Mouse (Mus musculus) right cerebral cortex, postnatal 4 days (tissue): ENCODE data around the gene Ubash3a.

Experiments
- DNase-seq: peaks from one replicate; pipeline ENCODE4 v3.0.0-alpha.2; 2022

Gene Ubash3a

DNA sequence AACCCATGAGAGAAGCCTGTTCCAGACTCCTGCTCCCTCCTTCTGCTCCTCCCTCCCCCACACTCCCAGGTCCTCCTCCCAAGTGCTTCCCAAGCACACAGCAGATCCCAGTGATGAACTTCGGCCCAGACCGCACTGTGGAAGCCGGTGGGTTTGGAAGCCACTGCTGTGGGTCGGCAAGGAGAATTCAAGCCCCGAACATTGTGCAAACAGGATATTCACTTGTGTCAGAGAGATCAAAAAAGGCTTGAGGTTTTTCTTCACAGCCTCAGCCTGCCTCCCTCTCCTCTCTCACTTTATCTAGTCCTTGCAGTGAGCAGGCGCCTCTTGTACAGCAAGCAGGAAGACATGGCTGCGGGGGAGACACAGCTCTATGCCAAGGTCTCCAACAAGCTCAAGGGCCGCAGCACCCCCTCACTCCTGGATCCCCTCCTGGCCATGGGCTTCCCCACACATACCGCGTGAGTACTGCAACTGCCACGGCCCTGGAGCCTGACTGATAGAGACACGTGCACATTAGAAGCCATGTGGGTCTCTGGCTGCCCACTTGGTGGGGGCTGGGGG is at the start of gene Ubash3a:
Ubash3a (plus strand) TSS at position 103 of the 564 bp plus-strand sequence.
- no peak for DNase-seq

- DNase-seq, result no peak
These were observed 49.8 kb upstream of the Ubash3a start for GRCm38 (mm10) chr17:31157921-31158320.

DNA sequence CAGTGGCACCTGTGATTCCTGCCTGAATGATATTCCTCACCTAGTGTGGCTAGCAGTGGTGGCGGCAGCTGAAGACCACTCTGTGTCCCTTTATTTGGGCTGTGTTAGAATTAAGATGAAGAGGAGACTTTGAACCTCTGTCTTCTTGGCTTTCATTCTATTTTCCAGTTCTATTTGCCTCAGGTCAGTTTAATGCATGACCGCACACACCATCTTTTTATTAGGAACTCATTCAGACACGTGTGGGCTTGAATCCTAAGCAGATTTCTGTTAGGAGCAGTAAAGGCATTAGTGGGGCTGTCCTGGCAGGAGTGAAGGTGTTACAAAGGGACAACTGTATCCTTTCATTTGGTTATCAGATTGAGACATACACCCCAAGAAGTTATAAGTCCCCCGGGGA is 47.4 kb upstream of the Ubash3a start:
- DNase-seq, result no peak

- DNase-seq, result no peak
These were observed 45.1 kb upstream of the Ubash3a start for GRCm38 (mm10) chr17:31162607-31163006.

GRCm38 (mm10) chr17:31163821-31164220 is 43.9 kb upstream of the Ubash3a start:
- DNase-seq, result no peak

GRCm38 (mm10) chr17:31165127-31165526 is 42.5 kb upstream of the Ubash3a start, which contains the start of gene Tff1:
Gene Tff1, minus strand, starts transcription at chr17:31165277.
- DNase-seq, result no peak

GRCm38 (mm10) chr17:31169796-31170195 is 37.9 kb upstream of the Ubash3a start:
- no peak for DNase-seq

GRCm38 (mm10) chr17:31176321-31176720 is 31.4 kb upstream of the Ubash3a start:
- no peak for DNase-seq

DNA sequence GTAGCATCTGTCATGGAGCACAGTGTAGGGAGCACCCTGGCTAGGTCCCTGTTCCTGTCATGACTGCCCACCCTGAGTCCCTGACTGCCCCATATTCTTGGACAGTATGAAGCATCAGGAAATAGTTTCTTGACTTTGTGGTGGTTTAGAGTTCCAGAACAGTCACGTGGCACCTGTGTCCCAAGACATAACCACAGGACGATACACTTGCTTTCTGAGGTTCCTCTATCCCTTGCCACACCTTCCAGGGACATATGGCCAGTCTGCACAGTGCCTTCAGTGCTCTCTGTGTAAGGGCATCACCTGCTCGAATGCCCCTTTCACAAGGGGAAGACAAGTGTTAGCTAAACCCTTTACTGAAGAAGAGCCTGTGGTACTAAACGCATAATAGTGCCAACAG is 26.2 kb upstream of the Ubash3a start:
- DNase-seq, result no peak

GRCm38 (mm10) chr17:31183180-31183974 is 24.3 kb upstream of the Ubash3a start:
- no peak for DNase-seq

GRCm38 (mm10) chr17:31184269-31184990 is 23.2 kb upstream of the Ubash3a start:
- DNase-seq, result no peak

- DNase-seq, result peak; percentile 71
These were observed 20.3 kb upstream of the Ubash3a start for GRCm38 (mm10) chr17:31187370-31187769.

- DNase-seq, result no peak
These were observed 15.8 kb upstream of the Ubash3a start for GRCm38 (mm10) chr17:31191825-31192224.

DNA sequence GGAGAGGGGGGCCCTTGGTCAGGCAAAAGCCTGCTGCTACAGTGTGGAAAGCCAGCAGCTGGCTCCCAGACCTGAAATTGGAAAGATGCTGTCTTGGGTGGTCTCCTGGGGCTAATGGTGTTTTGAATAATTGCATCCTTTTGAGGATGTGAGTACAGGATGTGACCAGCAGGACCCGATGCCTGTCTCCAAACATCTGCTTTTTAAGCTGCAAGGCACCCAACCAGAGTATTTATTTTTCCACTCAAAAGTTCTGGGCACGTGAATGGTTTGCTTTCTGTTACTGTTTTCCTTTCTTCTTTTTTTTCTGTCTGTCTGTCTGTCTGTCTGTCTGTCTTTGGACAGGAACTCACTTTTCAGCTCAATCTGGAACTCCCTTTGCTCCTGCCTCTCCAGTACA is 15.0 kb upstream of the Ubash3a start:
- no peak for DNase-seq

GRCm38 (mm10) chr17:31193360-31193759 is 14.3 kb upstream of the Ubash3a start:
- DNase-seq, result no peak

- no peak for DNase-seq
These were observed 12.5 kb upstream of the Ubash3a start for GRCm38 (mm10) chr17:31195207-31195606.

GRCm38 (mm10) chr17:31196283-31196682 is 11.4 kb upstream of the Ubash3a start:
- no peak for DNase-seq

DNA sequence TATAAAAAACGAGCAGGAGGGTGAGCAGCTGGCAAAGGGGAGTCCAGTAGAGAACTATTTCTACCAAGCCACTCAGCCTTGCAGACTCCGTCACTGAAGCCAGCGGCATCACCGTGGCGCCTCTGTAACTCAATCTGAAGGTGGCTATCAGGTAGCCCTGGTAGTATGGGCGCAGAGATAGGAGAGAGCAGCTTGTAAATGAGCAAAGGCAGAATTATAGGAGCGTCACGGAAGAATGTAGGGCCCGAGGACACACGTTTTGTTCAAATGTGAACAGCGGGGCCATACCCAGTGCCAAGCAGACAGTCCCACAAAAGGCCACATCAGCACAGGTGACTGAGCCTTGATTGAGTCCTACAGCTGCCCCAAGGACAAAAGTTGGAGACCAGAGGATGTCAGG is 8.8 kb upstream of the Ubash3a start, which contains the start of gene Tmprss3:
Tmprss3 (minus strand) TSS at position 101 of the 400 bp plus-strand sequence.
- DNase-seq, result no peak

DNA sequence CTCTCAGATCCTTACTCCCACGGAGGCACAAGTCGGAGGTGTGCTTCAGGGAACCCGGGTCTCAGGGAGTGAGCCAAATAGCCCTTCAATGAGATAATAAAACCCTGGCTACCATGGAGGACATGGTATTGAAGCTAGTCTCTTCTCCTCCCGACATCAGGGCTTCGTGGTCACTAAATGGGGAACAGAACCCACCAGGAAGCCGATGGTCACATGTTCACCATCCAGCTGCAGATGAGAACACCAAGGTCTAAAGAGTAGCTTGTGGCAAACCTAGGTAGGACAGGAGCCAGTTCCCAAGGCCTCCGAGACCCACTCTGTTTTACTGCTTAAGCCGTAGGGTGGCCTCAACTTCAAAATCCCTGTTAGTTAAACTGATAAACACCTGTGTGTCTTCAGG is 981 bp downstream of the Ubash3a start:
- no peak for DNase-seq

GRCm38 (mm10) chr17:31209376-31209930 is 1.8 kb downstream of the Ubash3a start:
- DNase-seq, result no peak

GRCm38 (mm10) chr17:31210299-31210698 is 2.6 kb downstream of the Ubash3a start:
- no peak for DNase-seq

DNA sequence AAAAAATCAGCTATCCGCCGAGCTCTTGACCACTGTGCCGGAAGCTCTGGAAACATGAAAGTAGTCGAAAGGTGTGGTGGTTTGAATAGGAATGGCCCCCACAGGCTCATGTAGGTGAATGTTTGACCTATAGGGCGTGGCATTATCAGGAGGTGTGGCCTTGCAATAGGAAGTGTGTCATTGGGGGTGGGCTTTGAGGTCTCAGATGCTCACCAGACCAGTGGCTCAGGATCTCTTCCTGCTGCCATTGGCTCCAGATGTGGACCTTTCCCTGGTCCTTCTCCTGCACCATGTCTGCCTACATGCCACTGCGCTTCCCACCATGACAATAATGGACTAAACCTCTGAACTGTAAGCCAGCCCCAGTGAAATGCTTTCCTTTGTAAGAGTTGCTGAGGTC is 4.2 kb downstream of the Ubash3a start:
- DNase-seq, result no peak
